In the genomic region with DNA sequence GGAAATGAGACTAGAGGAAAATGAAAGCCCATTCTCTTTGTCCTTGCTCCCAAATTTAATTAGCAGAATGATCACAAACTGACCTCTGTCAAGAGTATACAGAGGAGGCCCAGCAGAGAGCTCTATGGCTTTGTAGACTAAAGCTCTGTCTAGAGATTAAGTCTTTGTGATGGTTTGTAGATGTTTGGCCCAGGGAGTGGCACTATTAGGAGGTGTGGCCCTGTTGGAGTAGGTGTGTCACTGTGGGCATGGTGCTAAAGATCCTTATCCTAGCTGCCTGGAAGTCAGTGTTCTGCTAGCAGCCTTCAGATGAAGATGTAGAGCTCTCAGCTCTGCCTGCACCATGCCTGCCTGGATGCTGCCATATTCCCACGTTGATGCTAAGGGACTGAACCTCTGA, we compare ENCODE assay signal across 12 mouse cellular contexts. TPM values are rescaled to one million over a fixed set of nuclear protein-coding genes. Genes with fewer than 3 reads are reported as not detected.
"Had no signal": no experiment of that assay in that cellular context is flagged by ENCODE, and none has a peak within 500 bp of the region (broad histone marks: within the 10 kb centered on the region; RNA-seq: fewer than 3 reads in every experiment).

No protein-coding gene starts in this region.

RNA-seq across cellular contexts. Expression of gene Gpx5, which starts 47.6 kb away (rescaled TPM):
- polyA plus RNA-seq: neural tube, embryonic 12.5 days; neural tube, embryonic 13.5 days; neural tube, embryonic 14.5 days; neural tube, embryonic 15.5 days; spleen, adult 2 months; stomach, embryonic 14.5 days; stomach, embryonic 15.5 days; stomach, embryonic 16.5 days; testis, adult 2 months; thymus, adult 2 months; thymus, postnatal 0 days; urinary bladder, adult 2 months had no signal
